Mouse (Mus musculus) granulocyte monocyte progenitor cell, adult 5-6 weeks (primary cell): ENCODE measurements around the gene Map3k1. TPM values are rescaled to one million over a fixed set of nuclear protein-coding genes. Genes with fewer than 3 reads are reported as not detected.

Experiments
- ATAC-seq: replicated peaks from 2 replicates; pipeline ENCODE4 v1.8.0; 2016; ENCODE audit warnings: mild to moderate bottlenecking, moderate TSS enrichment, inconsistent platforms; ENCODE audit not compliant: poor library complexity, severe bottlenecking
- total RNA-seq, 2 experiments: library from RNA; stranded (forward) in 1 of 2; stranded (reverse) in 1 of 2; fragments of 200-712, 200-1000 nt in 1 of 2; fragments of >200 nt in 1 of 2; fragmentation: Nextera tagmentation in 1 of 2; gene quantifications; 2 replicates each; pipeline ENCODE4 v1.2.3; 2014 to 2017

Map3k1 gene
- total RNA-seq, 2 experiments from 2014 or later: 43.6 to 66.2 TPM

- ATAC-seq: no peak
These were observed 6.7 kb upstream of the Map3k1 start for GRCm38 (mm10) chr13:111815486-111815885.

GRCm38 (mm10) chr13:111815017-111815416 lies 6.2 kb upstream of the Map3k1 start:
- ATAC-seq: no peak

GRCm38 (mm10) chr13:111812647-111813046 lies 3.9 kb upstream of the Map3k1 start:
- peak; percentile 34 for ATAC-seq

GRCm38 (mm10) chr13:111810998-111811628 lies 2.3 kb upstream of the Map3k1 start:
- ATAC-seq: no peak

- peak; percentile 7 for ATAC-seq
These were observed 854 bp upstream of the Map3k1 start for GRCm38 (mm10) chr13:111809466-111810228.

GRCm38 (mm10) chr13:111808387-111808636 lies 481 bp downstream of the Map3k1 start:
- ATAC-seq: no peak

- peak; percentile 41 for ATAC-seq
These were observed 1.0 kb downstream of the Map3k1 start for GRCm38 (mm10) chr13:111807596-111808386.

- peak; percentile 18 for ATAC-seq
These were observed 1.6 kb downstream of the Map3k1 start for GRCm38 (mm10) chr13:111807105-111807595.

GRCm38 (mm10) chr13:111805738-111806722 lies 2.8 kb downstream of the Map3k1 start:
- peak; percentile 31 for ATAC-seq

GRCm38 (mm10) chr13:111804951-111805673 lies 3.7 kb downstream of the Map3k1 start:
- ATAC-seq: peak; percentile 57

- no peak for ATAC-seq
These were observed 4.6 kb downstream of the Map3k1 start for GRCm38 (mm10) chr13:111804189-111804588.

GRCm38 (mm10) chr13:111803506-111803905 lies 5.3 kb downstream of the Map3k1 start:
- ATAC-seq: no peak

- ATAC-seq: no peak
These were observed 5.9 kb downstream of the Map3k1 start for GRCm38 (mm10) chr13:111802900-111803299.

- ATAC-seq: no peak
These were observed 6.5 kb downstream of the Map3k1 start for GRCm38 (mm10) chr13:111802271-111802665.

- no peak for ATAC-seq
These were observed 7.0 kb downstream of the Map3k1 start for GRCm38 (mm10) chr13:111801662-111802270.

GRCm38 (mm10) chr13:111800866-111801265 lies 7.9 kb downstream of the Map3k1 start:
- no peak for ATAC-seq

- no peak for ATAC-seq
These were observed 10.7 kb downstream of the Map3k1 start for GRCm38 (mm10) chr13:111798044-111798443.

- ATAC-seq: peak; percentile 85
These were observed 11.8 kb downstream of the Map3k1 start for GRCm38 (mm10) chr13:111797021-111797420.
